Mouse (Mus musculus) forebrain, embryonic 15.5 days (tissue): ENCODE results near the gene Dph2. TPM values are rescaled to one million over a fixed set of nuclear protein-coding genes. Genes with fewer than 3 reads are reported as not detected.

Experiments
- ATAC-seq: fragments of 200-750 bp; cut with Nextera tagmentation; replicated peaks from 2 replicates; pipeline ENCODE4 v1.8.0; 2017; ENCODE audit warnings: mild to moderate bottlenecking, moderate TSS enrichment, moderate library complexity
- H3K27ac ChIP-seq: fragments of 300-500 bp; sonication (generic); replicated peaks from 2 replicates; pipeline ENCODE4 v1.5.1; 2015; ENCODE audit warnings: mild to moderate bottlenecking, inconsistent platforms
- H3K27me3 ChIP-seq: fragments of 300-500 bp; sonication (generic); 2 replicates; pipeline ENCODE4 v1.6.1; 2015; ENCODE audit warnings: inconsistent platforms
- H3K36me3 ChIP-seq: fragments of 300-500 bp; sonication (generic); 2 replicates; pipeline ENCODE4 v1.6.1; 2015; ENCODE audit warnings: mild to moderate bottlenecking, inconsistent platforms
- H3K4me1 ChIP-seq: fragments of 300-500 bp; sonication (generic); 2 replicates; pipeline ENCODE4 v1.6.1; 2015; ENCODE audit warnings: inconsistent platforms
- H3K4me2 ChIP-seq: fragments of 300-500 bp; sonication (generic); replicated peaks from 2 replicates; pipeline ENCODE4 v1.6.1; 2015; ENCODE audit warnings: mild to moderate bottlenecking, inconsistent platforms
- H3K4me3 ChIP-seq: fragments of 300-500 bp; sonication (generic); 2 replicates; pipeline ENCODE4 v1.5.1; 2015; ENCODE audit warnings: mild to moderate bottlenecking, inconsistent platforms
- H3K9ac ChIP-seq: fragments of 300-500 bp; sonication (generic); replicated peaks from 2 replicates; pipeline ENCODE4 v1.6.1; 2015; ENCODE audit warnings: mild to moderate bottlenecking, inconsistent platforms
- H3K9me3 ChIP-seq: fragments of 300-500 bp; sonication (generic); 2 replicates; pipeline ENCODE4 v1.6.1; 2016; ENCODE audit warnings: inconsistent platforms
- WGBS: fragments of 180-500 bp; shearing (Covaris S2); methylation state at CpG from one replicate; pipeline ENCODE4 v1.1.7; 2015; ENCODE audit warnings: mixed read lengths; 5-methylcytosine and 5-hydroxymethylcytosine counted together
- polyA plus RNA-seq: library from polyadenylated mRNA; unstranded; fragments of >200 nt; fragmentation: Nextera tagmentation; extraction: Ambion mirVana; gene quantifications from 2 replicates; pipeline ENCODE4 v1.2.1, GENCODE M21; 2015

Dph2 gene
- polyA plus RNA-seq, 1 experiment from 2014 or later: 29.4 TPM

- peak; percentile 41; the same call in 1 of the 2 replicates for ATAC-seq
- 15% methylated on average over 2 of the region's 2 CpGs for WGBS
Observed at GRCm38 (mm10) chr4:117847011-117847410, 44.8 kb downstream of the Dph2 start.

GRCm38 (mm10) chr4:117846261-117846660 lies 45.6 kb downstream of the Dph2 start:
- Histone ChIP-seq H3K9ac (no peak overlapping the region), H3K27me3 (no peaks in the 10 kb centered on the region), H3K4me1 (peaks cover 15% of the 10 kb centered on the region; the same call in 1 of the 2 replicates), H3K4me3 (no peak overlapping the region), H3K4me2 (no peak overlapping the region), H3K9me3 (no peaks in the 10 kb centered on the region), H3K27ac (no peak overlapping the region), H3K36me3 (no peaks in the 10 kb centered on the region)
- WGBS: 95% methylated on average over 4 of the region's 4 CpGs
- no peak for ATAC-seq

More at GRCm38 (mm10) chr4:117847011-117847410, 44.8 kb downstream of the Dph2 start:
- Histone ChIP-seq H3K36me3 (no peaks in the 10 kb centered on the region), H3K4me3 (no peak overlapping the region), H3K9ac (no peak overlapping the region), H3K4me1 (peaks cover 15% of the 10 kb centered on the region; the same call in 1 of the 2 replicates), H3K27ac (no peak overlapping the region), H3K27me3 (no peaks in the 10 kb centered on the region), H3K4me2 (no peak overlapping the region), H3K9me3 (no peaks in the 10 kb centered on the region)

- Histone ChIP-seq H3K4me2 (no peak overlapping the region), H3K9me3 (no peaks in the 10 kb centered on the region), H3K27ac (no peak overlapping the region), H3K36me3 (no peaks in the 10 kb centered on the region), H3K9ac (no peak overlapping the region), H3K4me1 (peaks cover 15% of the 10 kb centered on the region; the same call in 1 of the 2 replicates), H3K27me3 (no peaks in the 10 kb centered on the region), H3K4me3 (no peak overlapping the region)
- no peak for ATAC-seq
- WGBS: 80% methylated on average over 11 of the region's 11 CpGs
Observed at GRCm38 (mm10) chr4:117845316-117845715, 46.5 kb downstream of the Dph2 start.

- ATAC-seq: no peak
- Histone ChIP-seq H3K27ac (no peak overlapping the region), H3K9me3 (no peaks in the 10 kb centered on the region), H3K27me3 (no peaks in the 10 kb centered on the region), H3K4me3 (no peak overlapping the region), H3K9ac (no peak overlapping the region), H3K36me3 (no peaks in the 10 kb centered on the region), H3K4me2 (no peak overlapping the region), H3K4me1 (peaks cover 6% of the 10 kb centered on the region; the same call in 1 of the 2 replicates)
- WGBS: 90% methylated on average over 5 of the region's 5 CpGs
Observed at GRCm38 (mm10) chr4:117844467-117844866, 47.4 kb downstream of the Dph2 start.

GRCm38 (mm10) chr4:117843101-117843500 lies 48.7 kb downstream of the Dph2 start:
- Histone ChIP-seq H3K27ac (no peak overlapping the region), H3K4me1 (no peaks in the 10 kb centered on the region), H3K4me2 (no peak overlapping the region), H3K27me3 (no peaks in the 10 kb centered on the region), H3K36me3 (no peaks in the 10 kb centered on the region), H3K9me3 (no peaks in the 10 kb centered on the region), H3K9ac (no peak overlapping the region), H3K4me3 (no peak overlapping the region)
- no peak for ATAC-seq
- WGBS: 82% methylated on average over 5 of the region's 5 CpGs

- H3K27me3 ChIP-seq: no peaks in the 10 kb centered on the region
- H3K4me1 ChIP-seq: no peaks in the 10 kb centered on the region
- no peak overlapping the region for H3K4me2 ChIP-seq
- H3K4me3 ChIP-seq: no peak overlapping the region
- no peaks in the 10 kb centered on the region for H3K9me3 ChIP-seq
- H3K9ac ChIP-seq: no peak overlapping the region
- H3K36me3 ChIP-seq: no peaks in the 10 kb centered on the region
- 82% methylated on average over 3 of the region's 3 CpGs for WGBS
- no peak overlapping the region for H3K27ac ChIP-seq
- no peak for ATAC-seq
Observed at GRCm38 (mm10) chr4:117841566-117841965, 50.3 kb downstream of the Dph2 start.

GRCm38 (mm10) chr4:117840821-117841220 lies 51.0 kb downstream of the Dph2 start:
- ATAC-seq: no peak
- Histone ChIP-seq H3K4me3 (no peak overlapping the region), H3K9ac (no peak overlapping the region), H3K9me3 (no peaks in the 10 kb centered on the region), H3K27me3 (no peaks in the 10 kb centered on the region), H3K4me2 (no peak overlapping the region), H3K36me3 (no peaks in the 10 kb centered on the region), H3K4me1 (no peaks in the 10 kb centered on the region), H3K27ac (no peak overlapping the region)
- WGBS: 96% methylated on average over 5 of the region's 5 CpGs

GRCm38 (mm10) chr4:117839366-117839765 lies 52.5 kb downstream of the Dph2 start:
- no peak for ATAC-seq
- H3K4me1 ChIP-seq: peaks cover 9% of the 10 kb centered on the region
- H3K9me3 ChIP-seq: no peaks in the 10 kb centered on the region
- WGBS: 77% methylated on average over 6 of the region's 6 CpGs
- no peak overlapping the region for H3K9ac ChIP-seq
- no peaks in the 10 kb centered on the region for H3K27me3 ChIP-seq
- H3K4me3 ChIP-seq: no peak overlapping the region
- no peak overlapping the region for H3K27ac ChIP-seq
- no peak overlapping the region for H3K4me2 ChIP-seq
- H3K36me3 ChIP-seq: no peaks in the 10 kb centered on the region

Other genes starting within 250 kb of the Dph2 start
- 78.7 and 81.2 TPM in 2 replicates for gene Dmap1, start 209.8 kb downstream of the Dph2 start, polyA plus RNA-seq
- not detected in 2 replicates for gene Gm12845, start 167.6 kb downstream of the Dph2 start, polyA plus RNA-seq
- not detected in 2 replicates for gene Klf17, start 126.4 kb downstream of the Dph2 start, polyA plus RNA-seq
- 9.0 and 11.3 TPM in 2 replicates for gene Slc6a9, start 57.5 kb downstream of the Dph2 start, polyA plus RNA-seq
- gene Ccdc24, start 19.5 kb downstream of the Dph2 start, polyA plus RNA-seq: 1.1 and 1.7 TPM in 2 replicates
- gene B4galt2, start 8.5 kb downstream of the Dph2 start, polyA plus RNA-seq: 45.2 and 52.6 TPM in 2 replicates
- gene Atp6v0b, start 4.7 kb downstream of the Dph2 start, polyA plus RNA-seq: 460 and 461 TPM in 2 replicates
- gene Ipo13, start 23.0 kb upstream of the Dph2 start, polyA plus RNA-seq: 69.3 and 75.5 TPM in 2 replicates
- gene Artn, start 37.7 kb upstream of the Dph2 start, polyA plus RNA-seq: 0.10 and 0.28 TPM in 2 replicates
- 11.3 and 12.3 TPM in 2 replicates for gene St3gal3, start 242.9 kb upstream of the Dph2 start, polyA plus RNA-seq